Mouse (Mus musculus): ENCODE measurements around the gene Pdzk1ip1. TPM values are rescaled to one million over a fixed set of nuclear protein-coding genes. Genes with fewer than 3 reads are reported as not detected.
A peak's percentile ranks its signal among the peaks of the same experiment; 100 is the strongest.

The Pdzk1ip1 gene
- polyA plus RNA-seq, 2 experiments from 2014 or later, result 31.4 to 40.8 TPM

GRCm38 (mm10) chr4:115075204-115075915, 13.1 kb upstream of the Pdzk1ip1 start:
- peak; percentile 86 for ATAC-seq

- ATAC-seq, result no peak
Measured at GRCm38 (mm10) chr4:115078892-115079820, 9.4 kb upstream of the Pdzk1ip1 start.

GRCm38 (mm10) chr4:115079821-115080349, 8.6 kb upstream of the Pdzk1ip1 start:
- ATAC-seq, result no peak

- no peak for ATAC-seq
Measured at GRCm38 (mm10) chr4:115083031-115083430, 5.5 kb upstream of the Pdzk1ip1 start.

- ATAC-seq, result peak; percentile 66
Measured at GRCm38 (mm10) chr4:115085522-115086095, 2.9 kb upstream of the Pdzk1ip1 start.

- ATAC-seq, result no peak
Measured at GRCm38 (mm10) chr4:115086257-115086656, 2.3 kb upstream of the Pdzk1ip1 start.

GRCm38 (mm10) chr4:115086763-115087415, 1.6 kb upstream of the Pdzk1ip1 start:
- ATAC-seq, result no peak

GRCm38 (mm10) chr4:115090592-115090991, 2.1 kb downstream of the Pdzk1ip1 start:
- no peak for ATAC-seq

- no peak for ATAC-seq
Measured at GRCm38 (mm10) chr4:115091806-115092205, 3.3 kb downstream of the Pdzk1ip1 start.

GRCm38 (mm10) chr4:115093331-115093864, 4.9 kb downstream of the Pdzk1ip1 start:
- ATAC-seq, result no peak

- ATAC-seq, result no peak
Measured at GRCm38 (mm10) chr4:115094056-115094455, 5.5 kb downstream of the Pdzk1ip1 start.

GRCm38 (mm10) chr4:115095671-115096434, 7.3 kb downstream of the Pdzk1ip1 start:
- peak; percentile 25 for ATAC-seq

GRCm38 (mm10) chr4:115096435-115097145, 8.1 kb downstream of the Pdzk1ip1 start:
- peak; percentile 72 for ATAC-seq

GRCm38 (mm10) chr4:115097146-115097496, 8.6 kb downstream of the Pdzk1ip1 start:
- no peak for ATAC-seq

- ATAC-seq, result no peak
Measured at GRCm38 (mm10) chr4:115101682-115102081, 13.2 kb downstream of the Pdzk1ip1 start.

GRCm38 (mm10) chr4:115103510-115103909, 15.0 kb downstream of the Pdzk1ip1 start:
- no peak for ATAC-seq

- no peak for ATAC-seq
Measured at GRCm38 (mm10) chr4:115111167-115111566, 22.7 kb downstream of the Pdzk1ip1 start.

- no peak for ATAC-seq
Measured at GRCm38 (mm10) chr4:115113266-115113665, 24.8 kb downstream of the Pdzk1ip1 start.

- ATAC-seq, result no peak
Measured at GRCm38 (mm10) chr4:115119642-115120041, 31.1 kb downstream of the Pdzk1ip1 start.

GRCm38 (mm10) chr4:115121162-115121561, 32.7 kb downstream of the Pdzk1ip1 start:
- ATAC-seq, result no peak

- ATAC-seq, result no peak
Measured at GRCm38 (mm10) chr4:115121608-115122007, 33.1 kb downstream of the Pdzk1ip1 start.
